Comparison of ENCODE assay signal across 22 mouse cellular contexts in the genomic region with DNA sequence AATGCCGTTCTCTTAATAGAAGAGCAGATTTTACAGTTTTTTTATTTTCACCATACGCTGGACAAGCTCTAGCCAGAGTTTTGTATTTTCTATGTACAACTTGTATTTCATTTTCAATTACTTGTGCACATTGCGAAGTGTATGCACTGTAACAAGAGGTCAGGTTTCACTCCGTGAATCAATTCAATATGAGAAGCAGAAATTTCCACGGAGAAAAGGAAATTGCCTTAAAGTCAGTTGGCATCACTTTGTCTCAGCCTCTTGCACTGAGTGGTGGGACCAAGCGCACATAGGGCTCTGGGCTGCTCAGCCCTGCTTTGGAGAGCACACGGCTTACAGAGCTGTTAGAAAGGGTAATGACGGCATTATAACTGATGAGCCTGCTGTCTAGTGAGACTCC. TPM values are rescaled to one million over a fixed set of nuclear protein-coding genes. Genes with fewer than 3 reads are reported as not detected.
A peak's percentile ranks its signal among the peaks of the same experiment; 100 is the strongest.
DNase-seq lines count a peak whose midpoint lies in the region; ATAC-seq and TF ChIP-seq lines count a peak whose summit lies in the region.
"Had no signal": no experiment of that assay in that cellular context is flagged by ENCODE, and none has a peak within 500 bp of the region (broad histone marks: within the 10 kb centered on the region; RNA-seq: fewer than 3 reads in every experiment).

No protein-coding gene starts in this region.

- peaks cover 5% of the 10 kb centered on the region; the same call in 1 of the 2 replicates for H3K4me1 ChIP-seq in limb, embryonic 11.5 days (ENCODE audit: control insufficient read depth, insufficient read depth, low read length)
- peaks cover 33% of the 10 kb centered on the region for H3K4me1 ChIP-seq in limb, embryonic 10.5 days
- peaks cover 33% of the 10 kb centered on the region for H3K4me1 ChIP-seq in limb, embryonic 13.5 days
- H3K4me1 ChIP-seq in lung, adult 2 months (ENCODE audit: control insufficient read depth, insufficient read depth, low read length) = no peaks in the 10 kb centered on the region
- H3K4me1 ChIP-seq: hindbrain, embryonic 15.5 days had no signal

- no peak overlapping the region for H3K4me3 ChIP-seq in limb, embryonic 11.5 days (ENCODE audit: low read depth, low read length)
- H3K4me3 ChIP-seq in limb, embryonic 10.5 days = no peak overlapping the region
- H3K4me3 ChIP-seq in limb, embryonic 13.5 days = no peak overlapping the region
- H3K4me3 ChIP-seq in lung, adult 2 months (replicated peaks; ENCODE audit: extremely low read depth, low read depth, low read length) = no peak overlapping the region
- H3K4me3 ChIP-seq: erythroblast, embryonic 14.5 days; forebrain, embryonic 12.5 days; forebrain, embryonic 15.5 days; hindbrain, embryonic 12.5 days; hindbrain, embryonic 15.5 days had no signal

- H3K4me2 ChIP-seq in limb, embryonic 11.5 days (ENCODE audit: low read depth, severe bottlenecking) = no peak overlapping the region
- 0 out of 2 replicates have a peak overlapping the region, but pooled peaks have one; percentile 4 for H3K4me2 ChIP-seq in limb, embryonic 13.5 days (replicated peaks)
- H3K4me2 ChIP-seq: forebrain, embryonic 12.5 days; forebrain, embryonic 15.5 days; heart, embryonic 11.5 days; hindbrain, embryonic 12.5 days; hindbrain, embryonic 15.5 days had no signal

- H3K36me3 ChIP-seq in limb, embryonic 11.5 days (ENCODE audit: control insufficient read depth, insufficient read depth, low read length) = no peaks in the 10 kb centered on the region
- H3K36me3 ChIP-seq in limb, embryonic 10.5 days = no peaks in the 10 kb centered on the region
- no peaks in the 10 kb centered on the region for H3K36me3 ChIP-seq in limb, embryonic 13.5 days
- H3K36me3 ChIP-seq: forebrain, embryonic 12.5 days; forebrain, embryonic 15.5 days; hindbrain, embryonic 12.5 days; hindbrain, embryonic 15.5 days had no signal

- H3K9ac ChIP-seq in limb, embryonic 11.5 days (ENCODE audit: low read length) = no peak overlapping the region
- H3K9ac ChIP-seq in limb, embryonic 13.5 days = no peak overlapping the region
- H3K9ac ChIP-seq: forebrain, embryonic 12.5 days; forebrain, embryonic 15.5 days; hindbrain, embryonic 12.5 days; hindbrain, embryonic 15.5 days had no signal

- peak; percentile 13 for DNase-seq in embryo, embryonic 10 days (ENCODE audit: low spot score)
- DNase-seq in embryo, embryonic 10.5 days (ENCODE audit: low spot score) = no peak
- DNase-seq in limb, embryonic 11.5 days (ENCODE audit: low spot score) = peak; percentile 21
- DNase-seq in limb, embryonic 10.5 days (ENCODE audit: low spot score) = no peak
- no peak for DNase-seq in kidney, adult 8-10 months
- DNase-seq in cerebellum, adult 8-10 months = no peak
- DNase-seq in lung, adult 2 months = no peak
- DNase-seq: adrenal gland, adult 2 months; adrenal gland, postnatal 14 days; cerebellum, adult 11 months; cerebellum, adult 2 months; cerebellum, postnatal 10 days; cerebellum, postnatal 36 days; gastrocnemius, adult 2 months; gastrocnemius, postnatal 14 days had no signal

- H3K9me3 ChIP-seq in limb, embryonic 11.5 days (ENCODE audit: control insufficient read depth, low read length) = no peaks in the 10 kb centered on the region
- H3K9me3 ChIP-seq in limb, embryonic 10.5 days (replicated peaks) = no peaks in the 10 kb centered on the region
- no peaks in the 10 kb centered on the region for H3K9me3 ChIP-seq in limb, embryonic 13.5 days
- H3K9me3 ChIP-seq: forebrain, embryonic 12.5 days; forebrain, embryonic 15.5 days; hindbrain, embryonic 12.5 days; hindbrain, embryonic 15.5 days had no signal

- H3K27ac ChIP-seq in limb, embryonic 11.5 days (replicated peaks; ENCODE audit: low read depth, low read length) = no peak overlapping the region
- no peak overlapping the region for H3K27ac ChIP-seq in limb, embryonic 10.5 days
- no peak overlapping the region for H3K27ac ChIP-seq in limb, embryonic 13.5 days
- H3K27ac ChIP-seq: forebrain, embryonic 12.5 days; forebrain, embryonic 15.5 days; gastrocnemius, adult 2 months; hindbrain, embryonic 12.5 days; hindbrain, embryonic 15.5 days had no signal

- no peak for TF ChIP-seq POLR2A in lung, adult 2 months (IDR thresholded peaks at IDR 0.05; ENCODE audit: borderline replicate concordance, extremely low read depth, low read depth, low read length)

- ATAC-seq in limb, embryonic 11.5 days (ENCODE audit: insufficient number of reproducible peaks, low FRiP score, low TSS enrichment, low read depth) = no peak
- peak; percentile 21; the same call in 1 of the 2 replicates for ATAC-seq in limb, embryonic 13.5 days (ENCODE audit: low FRiP score, low read depth)
- ATAC-seq: forebrain, embryonic 15.5 days had no signal

- no peak for TF ChIP-seq CTCF in lung, adult 2 months (IDR thresholded peaks at IDR 0.05; ENCODE audit: insufficient read depth, low read length)

- 47% methylated on average over 8 of the region's 8 CpGs for WGBS in limb, embryonic 11.5 days
- 68% methylated on average over 8 of the region's 8 CpGs for WGBS in limb, embryonic 10.5 days
- WGBS in limb, embryonic 13.5 days = 25% methylated on average over 8 of the region's 8 CpGs
- WGBS in lung, adult 2 months = 77% methylated on average over 8 of the region's 8 CpGs

- no peaks in the 10 kb centered on the region for H3K27me3 ChIP-seq in limb, embryonic 11.5 days (ENCODE audit: control insufficient read depth, insufficient read depth, low read length)
- H3K27me3 ChIP-seq in limb, embryonic 10.5 days (ENCODE audit: low read depth, poor library complexity, severe bottlenecking) = no peaks in the 10 kb centered on the region
- H3K27me3 ChIP-seq in limb, embryonic 13.5 days = no peaks in the 10 kb centered on the region
- H3K27me3 ChIP-seq: forebrain, embryonic 12.5 days; forebrain, embryonic 15.5 days; hindbrain, embryonic 12.5 days; hindbrain, embryonic 15.5 days had no signal

RNA-seq across cellular contexts. Expression of gene Tenm3, which starts 41.5 kb away (rescaled TPM):
- polyA plus RNA-seq in limb, embryonic 11.5 days (2014; fragmentation: Nextera tagmentation; extraction: Ambion mirVana) = 51.6 and 52.1 TPM in 2 replicates
- 39.7 and 48.5 TPM in 2 replicates for polyA plus RNA-seq in limb, embryonic 10.5 days (2016; fragmentation: Nextera tagmentation; extraction: Ambion mirVana)
- polyA plus RNA-seq in limb, embryonic 13.5 days (2015; fragmentation: Nextera tagmentation; extraction: Ambion mirVana) = 38.3 and 41.0 TPM in 2 replicates
- 0.55 and 1.1 TPM in 2 replicates for polyA plus RNA-seq in lung, adult 2 months (2012; rRNA removed)

Comparison
In these comparisons a context has a peak if more than half of its experiments do, and no peak if none do; other contexts are left out.
1. DNase-seq: peak in embryo, embryonic 10 days (single experiment) and limb, embryonic 11.5 days (single experiment); none in embryo, embryonic 10.5 days (single experiment), limb, embryonic 10.5 days (single experiment), kidney, adult 8-10 months (0 of 2), cerebellum, adult 8-10 months (single experiment) and lung, adult 2 months (single experiment).
2. RNA of gene Tenm3, which starts 41.5 kb away (polyA plus RNA-seq): 51.6 to 52.1 TPM in limb, embryonic 11.5 days, 39.7 to 48.5 TPM in limb, embryonic 10.5 days and 38.3 to 41.0 TPM in limb, embryonic 13.5 days; 0.55 to 1.1 TPM in lung, adult 2 months; every median in the first group is over 10 times any median in the second.